Mouse (Mus musculus) kidney, postnatal 0 days (tissue): ENCODE results near the gene Ampd1. TPM values are rescaled to one million over a fixed set of nuclear protein-coding genes. Genes with fewer than 3 reads are reported as not detected.

Source experiments
- ATAC-seq: fragments of 200-750 bp; cut with Nextera tagmentation; replicated peaks from 2 replicates; pipeline ENCODE4 v1.8.0; 2017; ENCODE audit warnings: low read depth, moderate number of reproducible peaks, moderate TSS enrichment, moderate library complexity; ENCODE audit not compliant: low FRiP score
- DNase-seq: peaks from one replicate; pipeline ENCODE4 v3.0.0-alpha.2; 2016; ENCODE audit warnings: low spot score
- H3K27ac ChIP-seq: fragments of 300-500 bp; sonication (generic); 2 replicates; pipeline ENCODE4 v1.5.1; 2014; ENCODE audit warnings: mild to moderate bottlenecking
- H3K27me3 ChIP-seq: fragments of 300-500 bp; sonication (generic); 2 replicates; pipeline ENCODE4 v1.6.1; 2014; ENCODE audit warnings: low read length, mixed read lengths; ENCODE audit not compliant: insufficient read depth
- H3K36me3 ChIP-seq: fragments of 300-500 bp; sonication (generic); 2 replicates; pipeline ENCODE4 v1.6.1; 2014; ENCODE audit warnings: low read length, mixed read lengths; ENCODE audit not compliant: insufficient read depth
- H3K4me1 ChIP-seq: fragments of 300-500 bp; sonication (generic); replicated peaks from 2 replicates; pipeline ENCODE4 v1.6.1; 2014; ENCODE audit warnings: antibody characterized with exemption, low read length, mixed read lengths; ENCODE audit not compliant: insufficient read depth
- H3K4me2 ChIP-seq: fragments of 300-500 bp; sonication (generic); 2 replicates; pipeline ENCODE4 v1.6.1; 2014; ENCODE audit warnings: mild to moderate bottlenecking, low read length, moderate library complexity, mixed read lengths
- H3K4me3 ChIP-seq: fragments of 300-500 bp; sonication (generic); replicated peaks from 2 replicates; pipeline ENCODE4 v1.5.1; 2014; ENCODE audit warnings: low read depth, low read length
- H3K9ac ChIP-seq: fragments of 300-500 bp; sonication (generic); 2 replicates; pipeline ENCODE4 v1.6.1; 2014; ENCODE audit warnings: low read depth, low read length
- H3K9me3 ChIP-seq: fragments of 300-500 bp; sonication (generic); replicated peaks from 2 replicates; pipeline ENCODE4 v1.6.1; 2016; ENCODE audit warnings: low read length, inconsistent platforms, mixed read lengths
- CTCF ChIP-seq: IDR thresholded peaks from 2 replicates; pipeline ENCODE4 v1.5.1; 2016; ENCODE audit warnings: antibody characterized with exemption, low read depth, mild to moderate bottlenecking, moderate library complexity
- WGBS: fragments of 180-500 bp; shearing (Covaris S2); extraction: QIAGEN DNeasy Blood & Tissue Kit; methylation state at CpG from one replicate; pipeline ENCODE4 v1.1.7; 2014; 5-methylcytosine and 5-hydroxymethylcytosine counted together
- polyA plus RNA-seq: library from polyadenylated mRNA; unstranded; fragments of >200 nt; fragmentation: Nextera tagmentation; extraction: Ambion mirVana; gene quantifications from 2 replicates; pipeline ENCODE4 v1.2.1, GENCODE M21; 2015

Ampd1 gene
- polyA plus RNA-seq, 1 experiment from 2014 or later: not detected

GRCm38 (mm10) chr3:103081051-103081450 lies 7.2 kb downstream of the Ampd1 start:
- Histone ChIP-seq H3K27ac (no peak overlapping the region), H3K27me3 (no peaks in the 10 kb centered on the region), H3K4me1 (no peaks in the 10 kb centered on the region), H3K36me3 (no peaks in the 10 kb centered on the region), H3K4me2 (no peak overlapping the region), H3K4me3 (no peak overlapping the region), H3K9me3 (no peaks in the 10 kb centered on the region), H3K9ac (no peak overlapping the region)
- WGBS: 79% methylated on average over 11 of the region's 11 CpGs
- no peak for TF ChIP-seq CTCF
- ATAC-seq: no peak
- no peak for DNase-seq

- Histone ChIP-seq H3K4me3 (no peak overlapping the region), H3K9me3 (no peaks in the 10 kb centered on the region), H3K27me3 (no peaks in the 10 kb centered on the region), H3K4me1 (no peaks in the 10 kb centered on the region), H3K36me3 (no peaks in the 10 kb centered on the region), H3K27ac (no peak overlapping the region), H3K9ac (no peak overlapping the region), H3K4me2 (no peak overlapping the region)
- DNase-seq: peak; percentile 5
- 76% methylated on average over 17 of the region's 17 CpGs for WGBS
- ATAC-seq: no peak
- no peak for TF ChIP-seq CTCF
Observed at GRCm38 (mm10) chr3:103081861-103082453, 8.1 kb downstream of the Ampd1 start.

GRCm38 (mm10) chr3:103082761-103083160 lies 8.9 kb downstream of the Ampd1 start:
- no peak for TF ChIP-seq CTCF
- DNase-seq: no peak
- no peaks in the 10 kb centered on the region for H3K4me1 ChIP-seq
- ATAC-seq: no peak
- H3K27ac ChIP-seq: no peak overlapping the region
- no peak overlapping the region for H3K4me2 ChIP-seq
- H3K4me3 ChIP-seq: no peak overlapping the region
- H3K9me3 ChIP-seq: no peaks in the 10 kb centered on the region
- no peaks in the 10 kb centered on the region for H3K27me3 ChIP-seq
- H3K36me3 ChIP-seq: no peaks in the 10 kb centered on the region
- WGBS: 82% methylated on average over 5 of the region's 5 CpGs
- no peak overlapping the region for H3K9ac ChIP-seq

- Histone ChIP-seq H3K9ac (no peak overlapping the region), H3K4me3 (no peak overlapping the region), H3K9me3 (no peaks in the 10 kb centered on the region), H3K27me3 (no peaks in the 10 kb centered on the region), H3K4me1 (no peaks in the 10 kb centered on the region), H3K36me3 (no peaks in the 10 kb centered on the region), H3K4me2 (no peak overlapping the region), H3K27ac (no peak overlapping the region)
- no peak for ATAC-seq
- 76% methylated on average over 3 of the region's 3 CpGs for WGBS
- no peak for DNase-seq
- no peak for TF ChIP-seq CTCF
Observed at GRCm38 (mm10) chr3:103085986-103086385, 12.2 kb downstream of the Ampd1 start.

- ATAC-seq: no peak
- Histone ChIP-seq H3K36me3 (no peaks in the 10 kb centered on the region), H3K27ac (no peak overlapping the region), H3K4me3 (no peak overlapping the region), H3K9me3 (no peaks in the 10 kb centered on the region), H3K27me3 (no peaks in the 10 kb centered on the region), H3K4me2 (no peak overlapping the region), H3K4me1 (no peaks in the 10 kb centered on the region), H3K9ac (no peak overlapping the region)
- TF ChIP-seq CTCF: no peak
- no peak for DNase-seq
- WGBS: 100% methylated on average over 2 of the region's 2 CpGs
Observed at GRCm38 (mm10) chr3:103091753-103092152, 17.9 kb downstream of the Ampd1 start.

GRCm38 (mm10) chr3:103098662-103099061 lies 24.8 kb downstream of the Ampd1 start:
- H3K9me3 ChIP-seq: no peaks in the 10 kb centered on the region
- no peaks in the 10 kb centered on the region for H3K27me3 ChIP-seq
- H3K4me3 ChIP-seq: no peak overlapping the region
- H3K27ac ChIP-seq: no peak overlapping the region
- no peak overlapping the region for H3K9ac ChIP-seq
- TF ChIP-seq CTCF: no peak
- WGBS: 83% methylated on average over 23 of the region's 23 CpGs
- H3K36me3 ChIP-seq: no peaks in the 10 kb centered on the region
- no peak for DNase-seq
- no peak for ATAC-seq
- H3K4me1 ChIP-seq: no peaks in the 10 kb centered on the region; the same call in 1 of the 2 replicates
- no peak overlapping the region for H3K4me2 ChIP-seq

GRCm38 (mm10) chr3:103099667-103100066 lies 25.9 kb downstream of the Ampd1 start:
- no peaks in the 10 kb centered on the region for H3K9me3 ChIP-seq
- TF ChIP-seq CTCF: peak; percentile 55
- H3K4me3 ChIP-seq: no peak overlapping the region
- H3K36me3 ChIP-seq: no peaks in the 10 kb centered on the region
- no peak overlapping the region for H3K9ac ChIP-seq
- 87% methylated on average over 6 of the region's 6 CpGs for WGBS
- no peak overlapping the region for H3K4me2 ChIP-seq
- no peaks in the 10 kb centered on the region; the same call in 1 of the 2 replicates for H3K4me1 ChIP-seq
- no peaks in the 10 kb centered on the region for H3K27me3 ChIP-seq
- DNase-seq (no peak), ATAC-seq (no peak)
- no peak overlapping the region for H3K27ac ChIP-seq
